Mouse (Mus musculus) liver, postnatal 0 days (tissue): ENCODE measurements around the gene Tulp1.

ENCODE experiments used
- CTCF ChIP-seq: sonication (generic); IDR thresholded peaks from 2 replicates; pipeline ENCODE4 v1.5.1; 2016; ENCODE audit warnings: antibody characterized with exemption, low read depth
- EP300 ChIP-seq: IDR thresholded peaks from 2 replicates; pipeline ENCODE4 v1.6.1; 2016; ENCODE audit warnings: antibody characterized with exemption, low read depth, mild to moderate bottlenecking

- TF ChIP-seq CTCF: no peak
- no peak for TF ChIP-seq EP300
Observed at GRCm38 (mm10) chr17:28315611-28316160, 49.3 kb downstream of the Tulp1 start.
